Mouse (Mus musculus) ES-E14 (cell line): Measurements from ENCODE around the gene Ankrd13a. TPM values are rescaled to one million over a fixed set of nuclear protein-coding genes. Genes with fewer than 3 reads are reported as not detected.

Source experiments
- DNase-seq: peaks from one replicate; pipeline ENCODE4 v3.0.0-alpha.2; 2013; ENCODE audit warnings: low read depth, low spot score
- H3K27ac ChIP-seq: 2 replicates; pipeline ENCODE4 v1.5.1; 2012; ENCODE audit warnings: low read depth, mild to moderate bottlenecking, low read length, moderate library complexity, mixed read lengths; ENCODE audit not compliant: poor library complexity, insufficient read depth, severe bottlenecking
- H3K36me3 ChIP-seq: 2 replicates; pipeline ENCODE4 v1.6.1; 2012; ENCODE audit warnings: mild to moderate bottlenecking, low read length, moderate library complexity, mixed read lengths; ENCODE audit not compliant: control insufficient read depth, poor library complexity, insufficient read depth, severe bottlenecking
- H3K4me1 ChIP-seq, 2 experiments: fragments of 150-350 bp in 1 of 2; sonication (generic) in 1 of 2; 2 replicates each; pipeline ENCODE4 v1.6.1; 2012; ENCODE audit warnings: low read length in 2 of 2, mild to moderate bottlenecking in 1 of 2, mixed read lengths in 1 of 2; ENCODE audit not compliant: control insufficient read depth in 2 of 2, insufficient read depth in 2 of 2, poor library complexity in 1 of 2
- H3K4me3 ChIP-seq, 2 experiments: fragments of 150-350 bp in 1 of 2; sonication (generic) in 1 of 2; 2 replicates each; pipeline ENCODE4 v1.5.1; 2012; ENCODE audit warnings: low read length in 2 of 2, low read depth in 1 of 2, mild to moderate bottlenecking in 1 of 2, mixed read lengths in 1 of 2; ENCODE audit not compliant: insufficient read depth in 1 of 2, poor library complexity in 1 of 2, severe bottlenecking in 1 of 2
- H3K9ac ChIP-seq: 2 replicates; pipeline ENCODE4 v1.6.1; 2012; ENCODE audit warnings: low read depth, mild to moderate bottlenecking, low read length, mixed read lengths; ENCODE audit not compliant: poor library complexity, insufficient read depth, severe bottlenecking
- H3K9me3 ChIP-seq: fragments of 150-350 bp; sonication (generic); 2 replicates; pipeline ENCODE4 v1.6.1; 2012; ENCODE audit warnings: low read depth, mild to moderate bottlenecking, low read length; ENCODE audit not compliant: control insufficient read depth, insufficient read depth
- CHD2 ChIP-seq: IDR thresholded peaks from 2 replicates; pipeline ENCODE4 v1.6.1; 2014; ENCODE audit warnings: mild to moderate bottlenecking, low read depth, low read length, inconsistent platforms
- HCFC1 ChIP-seq: IDR thresholded peaks from 2 replicates; pipeline ENCODE4 v1.6.1; 2012; ENCODE audit warnings: low read length, inconsistent platforms, borderline replicate concordance; ENCODE audit not compliant: insufficient read depth
- MAFK ChIP-seq: IDR thresholded peaks from 2 replicates; pipeline ENCODE4 v1.6.1; 2014; ENCODE audit warnings: mild to moderate bottlenecking, low read depth, low read length, inconsistent platforms; ENCODE audit not compliant: insufficient read depth
- ZC3H11A ChIP-seq: IDR thresholded peaks from 2 replicates; pipeline ENCODE4 v1.6.1; 2012; ENCODE audit warnings: low read depth, mild to moderate bottlenecking, inconsistent platforms, low read length, borderline replicate concordance
- ZNF384 ChIP-seq: IDR thresholded peaks from 2 replicates; pipeline ENCODE4 v1.6.1; 2012; ENCODE audit warnings: low read depth, low read length, inconsistent platforms
- in situ Hi-C, 2 experiments: fragments of 600-800 bp; cut with MboI; formaldehyde crosslinking; loops; one replicate each; pipeline ENCODE4 v1.15.1; 2025; ENCODE audit warnings: low sequenced_read_pairs in 2 of 2, inconsistent platforms in 1 of 2; ENCODE audit not compliant: unreplicated experiment in 2 of 2
- total RNA-seq: library from RNA; depleted of rRNA; stranded (reverse); fragments of 300-350 nt; gene quantifications from 2 replicates; pipeline ENCODE4 v1.2.3, GENCODE M21; 2012

Gene Ankrd13a
- total RNA-seq, 1 experiment: 66.4 TPM

GRCm38 (mm10) chr5:114795653-114796052 is 21.2 kb downstream of the Ankrd13a start:
- in situ Hi-C loops: no loop called here
- H3K36me3 ChIP-seq: peaks cover 20% of the 10 kb centered on the region
- TF ChIP-seq CHD2 (no peak), MAFK (no peak), ZNF384 (no peak), ZC3H11A (no peak), HCFC1 (no peak)

GRCm38 (mm10) chr5:114796299-114797012 is 22.0 kb downstream of the Ankrd13a start:
- Histone ChIP-seq H3K4me1 (peaks cover 14 to 37% of the 10 kb centered on the region in 2 experiments), H3K36me3 (peaks cover 14% of the 10 kb centered on the region), H3K27ac (no peak overlapping the region), H3K9ac (no peak overlapping the region; the same call in 1 of the 2 replicates), H3K4me3 (peak overlapping the region; percentile 51 to 55), H3K9me3 (no peaks in the 10 kb centered on the region)
- in situ Hi-C loops: no loop called here
- no peak for DNase-seq
- no peak for TF ChIP-seq ZNF384
- TF ChIP-seq HCFC1: no peak
- TF ChIP-seq MAFK: no peak

More at GRCm38 (mm10) chr5:114795653-114796052, 21.2 kb downstream of the Ankrd13a start:
- no peak for DNase-seq
- H3K4me1 ChIP-seq: peaks cover 12 to 35% of the 10 kb centered on the region in 2 experiments
- H3K27ac ChIP-seq: no peak overlapping the region
- no peaks in the 10 kb centered on the region for H3K9me3 ChIP-seq
- no peak overlapping the region for H3K9ac ChIP-seq
- H3K4me3 ChIP-seq: peak overlapping the region in 1 of 2 experiments; percentile 7; a peak in 1 of 4 replicates

- 0 out of 4 replicates have a peak overlapping the region, but pooled peaks of 1 of the 2 experiments have one; percentile 22 for H3K4me3 ChIP-seq
- in situ Hi-C loops: no loop called here
- TF ChIP-seq HCFC1 (no peak), ZNF384 (no peak), MAFK (no peak), CHD2 (no peak), ZC3H11A (no peak)
- no peak overlapping the region for H3K27ac ChIP-seq
- H3K9ac ChIP-seq: no peak overlapping the region
- H3K4me1 ChIP-seq: peaks cover 15 to 38% of the 10 kb centered on the region in 2 experiments
- no peaks in the 10 kb centered on the region for H3K9me3 ChIP-seq
- peaks cover 9% of the 10 kb centered on the region; the same call in 1 of the 2 replicates for H3K36me3 ChIP-seq
- no peak for DNase-seq
Observed at GRCm38 (mm10) chr5:114797253-114797652, 22.8 kb downstream of the Ankrd13a start.

- Histone ChIP-seq H3K27ac (no peak overlapping the region), H3K9ac (no peak overlapping the region), H3K9me3 (no peaks in the 10 kb centered on the region), H3K36me3 (peaks cover 26% of the 10 kb centered on the region), H3K4me3 (no peak overlapping the region), H3K4me1 (peaks cover 15 to 36% of the 10 kb centered on the region in 2 experiments)
- TF ChIP-seq MAFK (no peak), ZC3H11A (no peak), CHD2 (no peak), HCFC1 (no peak), ZNF384 (no peak)
- DNase-seq: no peak
- in situ Hi-C loops: no loop called here
Observed at GRCm38 (mm10) chr5:114799848-114800247, 25.4 kb downstream of the Ankrd13a start.
